ENCODE assay signal across 10 mouse cellular contexts in genomic region chr13:56657946-56658512, GRCm38 (mm10). TPM values are rescaled to one million over a fixed set of nuclear protein-coding genes. Genes with fewer than 3 reads are reported as not detected.
DNase-seq lines count a peak whose midpoint lies in the region; ATAC-seq lines count a peak whose summit lies in the region.
"Had no signal": no experiment of that assay in that cellular context is flagged by ENCODE, and none has a peak within 500 bp of the region (broad histone marks: within the 10 kb centered on the region; RNA-seq: fewer than 3 reads in every experiment).

No protein-coding gene starts in this region.

- H3K27ac ChIP-seq in forebrain, embryonic 11.5 days (ENCODE audit: low read depth, low read length): no peak overlapping the region
- H3K27ac ChIP-seq in forebrain, embryonic 12.5 days: no peak overlapping the region
- no peak overlapping the region for H3K27ac ChIP-seq in embryonic facial prominence, embryonic 14.5 days (replicated peaks; ENCODE audit: low read depth, low read length)
- H3K27ac ChIP-seq: macrophage had no signal

- H3K9me3 ChIP-seq in forebrain, embryonic 11.5 days (ENCODE audit: control insufficient read depth, low read length): no peaks in the 10 kb centered on the region
- H3K9me3 ChIP-seq in forebrain, embryonic 12.5 days: no peaks in the 10 kb centered on the region
- H3K9me3 ChIP-seq in embryonic facial prominence, embryonic 14.5 days (ENCODE audit: control insufficient read depth, low read length): no peaks in the 10 kb centered on the region

- H3K27me3 ChIP-seq in forebrain, embryonic 11.5 days (ENCODE audit: control insufficient read depth, insufficient read depth, low read length): no peaks in the 10 kb centered on the region
- no peaks in the 10 kb centered on the region for H3K27me3 ChIP-seq in forebrain, embryonic 12.5 days
- H3K27me3 ChIP-seq in embryonic facial prominence, embryonic 14.5 days (replicated peaks; ENCODE audit: control insufficient read depth, insufficient read depth, low read length): no peaks in the 10 kb centered on the region

- no peak overlapping the region for H3K4me3 ChIP-seq in forebrain, embryonic 11.5 days (ENCODE audit: low read depth, low read length)
- H3K4me3 ChIP-seq in forebrain, embryonic 12.5 days (replicated peaks): no peak overlapping the region
- H3K4me3 ChIP-seq in embryonic facial prominence, embryonic 14.5 days (ENCODE audit: low read depth, low read length): no peak overlapping the region

- intact Hi-C loops in left cerebral cortex, postnatal 14 days (cut with DNase I): loop anchor here (5.0 to 10.0 kb wide), 3 partner anchors 79 to 183 kb away; no protein-coding TSS in a partner anchor

- no peak overlapping the region for H3K4me2 ChIP-seq in forebrain, embryonic 11.5 days (ENCODE audit: low read depth, low read length, severe bottlenecking)
- no peak overlapping the region for H3K4me2 ChIP-seq in forebrain, embryonic 12.5 days
- no peak overlapping the region for H3K4me2 ChIP-seq in embryonic facial prominence, embryonic 14.5 days (ENCODE audit: low read depth, low read length)

- 39% methylated on average over 7 of the region's 7 CpGs for WGBS in forebrain, embryonic 11.5 days
- WGBS in forebrain, embryonic 12.5 days: 34% methylated on average over 7 of the region's 7 CpGs
- WGBS in embryonic facial prominence, embryonic 14.5 days: 30% methylated on average over 7 of the region's 7 CpGs

- H3K9ac ChIP-seq in forebrain, embryonic 11.5 days (ENCODE audit: low read length): no peak overlapping the region
- H3K9ac ChIP-seq in forebrain, embryonic 12.5 days: no peak overlapping the region
- no peak overlapping the region for H3K9ac ChIP-seq in embryonic facial prominence, embryonic 14.5 days (ENCODE audit: low read depth, low read length)

- peak; percentile 86 for DNase-seq in forebrain, embryonic 11.5 days (ENCODE audit: low spot score)
- peak; percentile 81 to 91 for DNase-seq in adrenal gland, postnatal 36 days
- DNase-seq in embryonic facial prominence, embryonic 14.5 days (ENCODE audit: low spot score): peak; percentile 75
- DNase-seq in induced T-regulatory cell, adult 2 months (ENCODE audit: low read depth): peak; percentile 65
- DNase-seq in left cerebral cortex, postnatal 14 days (ENCODE audit: low spot score in 2 of 2): peak; percentile 60 to 81
- DNase-seq in monocyte, adult 2 months (ENCODE audit: low read depth in 1 of 2, low spot score in 2 of 2): peak; percentile 27 to 59
- peak; percentile 53 to 83 for DNase-seq in spleen, postnatal 4 days (ENCODE audit: low spot score in 2 of 2)

- no peaks in the 10 kb centered on the region for H3K4me1 ChIP-seq in forebrain, embryonic 11.5 days (replicated peaks; ENCODE audit: control insufficient read depth, insufficient read depth, low read length)
- no peaks in the 10 kb centered on the region for H3K4me1 ChIP-seq in forebrain, embryonic 12.5 days
- peaks cover 18% of the 10 kb centered on the region for H3K4me1 ChIP-seq in embryonic facial prominence, embryonic 14.5 days (ENCODE audit: control insufficient read depth, insufficient read depth, low read length)

- no peaks in the 10 kb centered on the region for H3K36me3 ChIP-seq in forebrain, embryonic 11.5 days (ENCODE audit: control insufficient read depth, insufficient read depth, low read length)
- H3K36me3 ChIP-seq in forebrain, embryonic 12.5 days (replicated peaks): no peaks in the 10 kb centered on the region
- no peaks in the 10 kb centered on the region for H3K36me3 ChIP-seq in embryonic facial prominence, embryonic 14.5 days (ENCODE audit: control insufficient read depth, insufficient read depth, low read length)
- H3K36me3 ChIP-seq: G1E had no signal

- no peak for ATAC-seq in forebrain, embryonic 11.5 days (replicated peaks; ENCODE audit: low FRiP score)
- ATAC-seq in forebrain, embryonic 12.5 days (ENCODE audit: low FRiP score): no peak
- peak; percentile 34; the same call in 1 of the 2 replicates for ATAC-seq in embryonic facial prominence, embryonic 14.5 days (ENCODE audit: low read depth)

RNA-seq across cellular contexts. Expression of gene Smad5, which starts 44.8 kb away (rescaled TPM):
- polyA plus RNA-seq in forebrain, embryonic 11.5 days (2014; fragmentation: Nextera tagmentation; extraction: Ambion mirVana): 49.7 and 51.8 TPM in 2 replicates
- 46.3 and 51.0 TPM in 2 replicates for polyA plus RNA-seq in forebrain, embryonic 12.5 days (2016; fragmentation: Nextera tagmentation; extraction: Ambion mirVana)
- 10 to 100 TPM; 57.2 to 59.9 TPM for total RNA-seq in adrenal gland, postnatal 36 days (2021)
- polyA plus RNA-seq in embryonic facial prominence, embryonic 14.5 days (2014; fragmentation: Nextera tagmentation; extraction: Ambion mirVana): 45.3 and 45.9 TPM in 2 replicates
- total RNA-seq in left cerebral cortex, postnatal 14 days (2021): 10 to 100 TPM; 21.3 to 21.5 TPM

RNA-seq across cellular contexts. Expression of gene Tgfbi, which starts 48.7 kb away (rescaled TPM):
- 26.1 and 26.2 TPM in 2 replicates for polyA plus RNA-seq in forebrain, embryonic 11.5 days (2014; fragmentation: Nextera tagmentation; extraction: Ambion mirVana)
- polyA plus RNA-seq in forebrain, embryonic 12.5 days (2016; fragmentation: Nextera tagmentation; extraction: Ambion mirVana): 21.4 and 24.0 TPM in 2 replicates
- total RNA-seq in adrenal gland, postnatal 36 days (2021): 10 to 100 TPM; 33.1 to 50.2 TPM
- polyA plus RNA-seq in embryonic facial prominence, embryonic 14.5 days (2014; fragmentation: Nextera tagmentation; extraction: Ambion mirVana): 60.1 and 79.9 TPM in 2 replicates
- total RNA-seq in left cerebral cortex, postnatal 14 days (2021): 1 to 10 TPM; 3.5 TPM
- total RNA-seq: G1E had no signal
